Mouse (Mus musculus) naive thymus-derived CD4-positive, alpha-beta T cell, adult 2 months (primary cell): ENCODE measurements around the gene Gps1.
"Not testable (repeated sequence)": the region's sequence is repeated elsewhere in the genome, so short reads cannot be mapped to it uniquely, and the experiment has no call there.

Experiments
- DNase-seq: peaks from one replicate; pipeline ENCODE4 v3.0.0-alpha.2; 2011; ENCODE audit warnings: low read depth

Gene Gps1

DNA sequence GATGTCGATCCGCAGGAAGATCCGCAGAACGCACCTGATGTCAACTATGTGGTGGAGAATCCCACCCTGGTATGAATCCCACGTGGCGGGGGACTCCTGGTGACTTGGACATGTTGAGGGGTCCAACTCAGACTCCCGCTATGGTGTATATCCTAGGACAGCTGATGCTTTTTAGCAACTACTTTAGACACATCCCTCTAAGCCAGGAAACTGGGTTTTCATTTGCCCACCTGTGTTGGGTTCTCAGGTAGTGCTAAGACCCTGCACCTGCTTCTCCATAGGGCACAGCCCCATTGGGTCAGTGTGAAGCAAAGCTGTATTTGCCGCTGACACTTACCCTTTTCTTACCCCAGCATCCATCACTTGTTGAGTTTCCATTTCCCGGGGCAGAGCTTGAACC, 1.1 kb downstream of the Gps1 start:
- DNase-seq = no peak

DNA sequence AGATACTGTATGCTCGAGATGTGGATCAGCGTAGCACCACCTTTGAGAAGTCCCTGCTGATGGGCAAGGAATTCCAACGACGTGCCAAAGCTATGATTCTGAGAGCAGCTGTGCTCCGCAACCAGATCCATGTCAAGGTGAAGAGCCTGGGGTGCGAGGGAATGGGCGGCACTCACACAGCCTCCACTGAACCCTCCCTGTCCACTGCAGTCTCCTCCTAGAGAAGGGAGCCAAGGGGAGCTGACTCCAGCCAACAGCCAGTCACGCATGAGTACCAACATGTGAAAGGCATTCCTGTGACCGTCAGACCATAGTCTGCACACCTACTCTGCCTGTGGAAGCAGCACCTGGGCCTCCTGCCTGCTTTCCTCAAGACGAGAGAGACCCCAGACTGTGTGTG, 4.4 kb downstream of the Gps1 start:
- not testable (repeated sequence) for DNase-seq

DNA sequence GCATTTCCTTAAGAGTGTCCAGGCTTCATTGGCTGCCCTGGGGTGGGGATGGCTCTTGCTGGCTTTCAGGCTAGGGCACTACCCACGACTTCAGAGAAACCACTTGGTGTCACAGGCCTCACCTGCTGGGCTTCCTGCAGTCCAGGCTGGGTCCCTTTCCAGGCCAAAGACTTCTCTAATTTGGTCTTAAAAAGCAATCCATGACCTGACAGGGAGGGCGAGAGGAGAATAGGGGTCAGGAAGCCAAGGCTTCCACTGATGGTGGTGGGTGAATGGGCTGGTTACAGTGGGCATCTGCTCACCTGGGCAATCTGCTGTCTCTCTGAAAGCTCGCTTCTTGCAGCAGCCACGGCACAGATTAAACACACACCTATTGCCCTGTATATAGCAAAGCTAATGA, 5.3 kb downstream of the Gps1 start:
- DNase-seq = no peak

DNA sequence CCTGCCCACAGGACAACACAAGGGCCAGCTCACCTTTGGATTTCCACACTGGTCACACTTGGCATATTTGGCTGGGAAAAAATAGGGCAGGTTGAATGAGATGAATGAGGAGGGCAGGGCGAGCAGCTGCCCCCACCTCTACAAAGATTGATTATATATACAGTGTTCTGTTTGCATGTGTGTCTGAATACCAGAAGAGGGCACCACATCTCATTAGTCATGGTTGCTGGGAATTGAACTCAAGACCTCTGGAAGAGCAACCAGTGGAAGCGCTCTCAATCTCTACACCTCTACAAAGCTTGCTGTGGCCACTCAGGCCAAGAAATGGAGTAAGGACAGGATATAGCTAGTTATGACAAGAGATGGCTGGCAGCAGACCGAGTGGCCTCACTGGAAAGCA, 5.7 kb downstream of the Gps1 start:
- no peak for DNase-seq

DNA sequence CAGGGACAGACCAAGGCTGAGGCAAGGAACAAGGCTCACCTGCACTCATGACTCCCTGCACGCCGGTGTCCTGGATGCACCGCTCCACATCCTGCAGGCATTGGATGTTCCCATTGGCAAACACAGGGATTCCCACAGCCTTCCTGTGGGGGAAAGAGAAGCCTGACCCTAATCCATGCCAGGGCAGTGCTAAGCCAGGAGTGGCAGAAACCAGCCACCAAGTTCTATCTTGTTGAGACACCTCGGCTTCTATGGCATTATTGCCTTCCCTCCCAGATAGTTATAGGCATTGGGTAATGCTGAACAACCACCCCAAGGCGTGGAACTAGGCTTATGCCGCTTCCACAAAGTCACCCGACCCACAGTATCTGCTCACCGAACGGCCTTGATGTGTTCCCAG, 8.6 kb downstream of the Gps1 start:
- DNase-seq = no peak

DNA sequence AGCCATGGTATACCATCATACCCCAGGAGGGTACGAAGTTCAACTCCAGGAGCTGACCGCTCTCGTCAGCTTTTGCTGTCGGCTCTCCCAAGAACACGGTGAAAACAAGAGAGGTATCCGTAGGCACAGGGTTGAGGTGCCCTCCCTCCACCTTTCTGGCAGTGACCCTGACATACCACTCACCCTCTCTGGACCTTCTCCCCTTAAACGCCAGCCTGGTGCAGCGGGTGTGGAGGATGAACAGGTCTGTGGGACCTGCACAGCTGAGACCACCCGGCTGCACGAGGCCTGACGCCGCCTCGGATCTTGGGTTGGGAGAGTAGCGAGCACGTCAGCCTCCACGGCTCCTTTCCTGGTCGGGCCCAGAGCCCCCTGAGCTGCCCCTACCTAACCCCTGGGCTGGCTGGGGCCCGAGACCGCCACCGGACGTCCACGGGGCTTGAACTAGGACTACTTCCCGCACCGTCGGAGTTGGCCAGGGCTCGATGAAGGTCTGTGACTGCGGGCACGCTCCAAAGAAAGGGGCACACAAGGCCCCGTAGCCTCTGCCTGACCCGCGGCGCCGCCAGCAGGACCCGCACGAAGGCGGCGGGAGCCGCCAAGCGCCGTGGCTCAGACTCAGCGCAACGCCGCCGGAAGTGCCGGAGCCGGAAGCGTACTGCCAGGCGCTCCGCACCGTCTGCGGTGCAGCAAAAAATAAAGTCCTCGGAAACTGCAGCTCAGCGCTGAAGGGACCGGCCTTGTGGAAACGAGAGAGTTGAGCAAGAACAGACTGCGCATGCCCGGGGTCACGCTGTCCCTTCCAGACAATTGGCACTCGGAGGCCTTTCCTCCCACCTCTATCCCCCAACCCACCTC, 11.9 kb downstream of the Gps1 start, which contains the start of gene Dus1l:
TSS of gene Dus1l (minus strand) at position 648 of the 858 bp plus-strand sequence.
- DNase-seq = peak; percentile 98

DNA sequence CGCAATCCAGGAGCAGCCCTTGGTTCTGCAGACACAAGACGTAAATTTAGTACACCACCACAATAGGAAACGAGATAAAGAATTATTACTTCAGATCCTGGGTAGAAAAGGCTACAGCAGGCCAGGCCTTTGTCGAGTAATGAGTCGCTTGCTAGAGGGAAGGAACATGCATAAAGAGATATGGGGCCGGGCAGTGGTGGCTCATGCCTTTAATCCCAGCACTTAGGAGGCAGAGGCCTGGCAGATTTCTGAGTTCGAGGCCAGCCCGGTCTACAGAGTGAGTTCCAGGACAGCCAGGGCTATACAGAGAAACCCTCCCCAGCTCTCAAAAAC, 12.5 kb downstream of the Gps1 start:
- DNase-seq = no peak

DNA sequence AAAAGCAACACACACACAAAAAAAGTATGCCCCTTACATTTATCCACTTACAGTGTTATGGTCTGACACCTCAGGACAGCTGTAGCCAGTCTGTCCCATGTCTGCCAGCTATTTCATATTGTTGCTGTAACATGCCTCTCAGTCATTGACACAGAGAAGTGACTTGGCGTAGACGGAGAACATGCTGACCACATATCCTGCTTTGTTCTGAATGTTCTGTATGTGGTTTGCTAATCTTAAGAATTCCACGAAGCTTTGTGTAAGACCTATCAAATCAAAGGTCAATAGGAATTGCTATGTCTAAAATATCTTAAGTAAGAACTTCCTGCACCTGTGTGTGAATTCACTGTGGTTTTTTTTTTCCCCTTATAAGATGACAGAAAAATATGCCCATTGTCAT, 14.2 kb downstream of the Gps1 start:
- DNase-seq = no peak

DNA sequence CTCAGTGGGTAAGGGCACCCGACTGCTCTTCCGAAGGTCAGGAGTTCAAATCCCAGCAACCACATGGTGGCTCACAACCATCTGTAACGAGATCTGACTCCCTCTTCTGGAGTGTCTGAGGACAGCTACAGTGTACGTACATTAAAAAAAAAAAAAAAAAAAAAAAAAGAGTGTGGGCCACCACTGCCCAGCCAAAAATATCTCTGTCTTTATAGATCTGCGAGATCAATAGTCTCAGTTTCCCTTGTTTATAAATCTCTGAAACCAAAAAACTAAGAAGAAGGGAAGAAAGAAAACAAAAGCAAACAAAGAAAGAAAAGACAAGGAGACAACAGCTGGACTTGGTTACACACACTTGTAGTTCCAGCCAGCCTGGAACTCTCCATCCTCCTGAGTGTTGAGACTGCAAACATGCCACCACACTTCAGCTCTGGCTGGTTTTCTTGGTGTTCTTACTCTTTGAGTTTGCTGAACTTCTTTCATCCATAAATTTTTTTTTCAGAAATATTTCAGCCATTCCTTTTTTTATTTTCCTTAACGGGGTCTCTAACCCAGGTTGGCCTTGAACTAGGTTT, 15.3 kb downstream of the Gps1 start:
- no peak for DNase-seq

DNA sequence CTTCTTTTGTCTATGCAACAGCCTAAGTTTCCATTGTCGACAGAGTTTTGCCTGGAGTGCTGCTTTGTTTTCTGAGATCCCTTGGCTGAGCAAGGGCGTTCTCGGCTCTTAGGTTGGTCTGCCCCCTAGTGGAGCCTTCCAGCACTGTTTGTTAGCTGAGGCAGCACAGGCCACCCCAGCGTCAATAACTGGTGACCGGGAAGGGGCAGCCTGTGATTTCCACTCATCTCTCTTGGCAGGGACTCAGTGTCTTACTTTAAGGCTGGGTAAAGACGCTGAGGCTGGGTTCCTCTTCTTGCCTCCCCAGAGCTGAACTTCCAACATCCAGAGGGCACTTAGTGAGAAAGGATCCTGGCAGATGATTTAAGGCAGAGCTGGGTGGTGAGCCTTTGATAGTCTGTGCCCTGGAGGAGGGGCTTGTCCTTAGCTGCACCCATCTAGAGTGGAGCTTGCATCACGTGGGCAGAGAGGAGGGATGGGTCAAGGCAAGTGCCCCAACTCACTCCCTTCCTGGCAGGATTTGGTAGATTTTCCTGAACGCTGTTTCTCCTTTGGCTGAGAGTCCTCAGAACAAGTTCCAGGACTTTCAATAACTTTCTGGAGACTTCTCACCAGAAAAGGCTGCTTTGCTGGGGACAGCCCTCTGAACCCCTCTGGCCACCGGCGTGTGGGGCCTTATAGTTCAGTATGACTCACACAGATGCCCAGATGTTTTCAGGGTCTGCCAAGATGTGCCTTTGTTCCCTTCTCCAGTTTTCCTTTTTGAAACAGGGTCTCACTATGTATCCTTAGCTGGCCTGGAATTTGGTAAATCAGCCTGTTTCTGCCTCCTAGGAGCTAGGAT, 16.2 kb downstream of the Gps1 start:
- peak; percentile 90 for DNase-seq

DNA sequence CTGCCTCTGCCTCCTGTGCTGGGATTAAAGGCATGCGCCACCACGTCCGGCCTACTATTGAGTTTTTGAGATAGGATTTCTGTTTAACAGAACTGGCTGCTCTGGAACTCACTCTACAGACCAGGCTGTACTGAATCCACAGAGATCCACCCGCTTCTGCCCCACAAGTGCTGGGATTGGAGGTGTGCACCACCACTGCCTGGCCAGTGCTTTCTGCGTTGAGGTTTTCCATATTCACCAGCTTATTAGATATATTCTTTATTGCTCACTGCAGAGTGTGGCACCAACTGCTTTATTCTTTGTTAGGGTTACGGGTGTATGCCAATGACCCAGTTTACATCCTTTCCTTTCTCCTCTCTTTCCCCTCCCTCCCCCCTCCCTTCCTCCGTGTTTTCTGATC, 20.2 kb downstream of the Gps1 start:
- DNase-seq = no peak

DNA sequence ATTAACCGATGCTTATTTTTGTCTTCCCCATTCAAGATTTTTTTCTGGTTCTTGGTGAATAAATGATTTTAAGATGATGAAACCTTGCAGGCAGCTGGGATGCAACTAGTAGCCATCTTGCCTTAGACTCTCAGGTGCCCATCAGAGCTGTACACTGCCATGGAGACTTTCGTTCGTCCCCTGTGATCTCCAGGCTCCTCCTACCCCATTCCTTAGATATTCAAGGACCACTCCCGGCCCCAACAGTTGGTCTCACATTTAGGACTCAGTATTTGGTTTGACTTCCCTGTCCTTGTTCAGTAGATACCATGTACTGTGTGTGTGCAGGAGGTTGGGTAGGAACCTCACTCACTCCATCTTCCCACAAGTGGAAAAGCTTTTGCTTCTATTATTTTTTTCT, 20.7 kb downstream of the Gps1 start:
- no peak for DNase-seq

DNA sequence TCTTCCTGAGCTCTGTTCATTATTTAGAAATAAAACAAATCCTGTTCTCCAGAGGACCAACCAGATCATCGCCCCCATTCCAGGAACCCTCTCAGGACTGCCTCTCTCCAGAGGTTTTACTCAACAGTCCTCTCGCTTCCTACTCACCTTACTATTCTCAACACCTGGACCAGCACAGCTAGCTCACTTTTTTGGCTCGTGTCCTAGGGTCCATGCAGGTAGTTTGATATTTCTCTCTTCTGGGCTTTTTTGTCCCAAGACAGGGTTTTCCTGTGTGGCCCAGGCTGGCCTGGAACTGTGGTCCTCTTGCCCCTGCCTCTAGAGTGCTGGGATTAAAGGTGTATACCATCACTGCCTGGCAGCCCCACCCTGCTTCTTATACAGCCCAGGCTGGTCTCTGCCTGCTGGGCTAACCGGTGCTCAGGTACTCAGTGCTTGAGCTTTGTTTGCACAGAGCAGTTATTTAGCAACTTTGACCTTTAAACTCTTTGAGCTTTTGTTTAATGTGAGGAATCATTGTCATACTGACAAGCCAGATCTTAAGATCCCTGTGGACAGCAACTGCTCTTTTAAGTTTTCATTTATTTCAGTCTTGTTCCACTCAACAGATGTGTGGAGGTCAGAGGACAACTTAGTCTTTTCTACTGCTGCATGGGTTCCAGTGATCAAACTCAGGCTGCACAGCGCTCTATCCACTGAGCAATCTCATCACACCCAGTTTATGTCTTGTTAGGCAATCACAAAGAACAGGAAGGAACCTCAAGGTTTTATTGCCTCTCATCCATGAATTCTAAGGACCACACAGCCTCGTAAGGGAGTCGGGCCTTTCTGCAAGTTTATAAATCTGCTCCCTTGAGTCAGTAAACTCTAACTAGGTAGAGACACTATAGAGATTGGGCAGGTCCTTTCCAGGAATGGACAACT, 21.6 kb downstream of the Gps1 start:
- no peak for DNase-seq

DNA sequence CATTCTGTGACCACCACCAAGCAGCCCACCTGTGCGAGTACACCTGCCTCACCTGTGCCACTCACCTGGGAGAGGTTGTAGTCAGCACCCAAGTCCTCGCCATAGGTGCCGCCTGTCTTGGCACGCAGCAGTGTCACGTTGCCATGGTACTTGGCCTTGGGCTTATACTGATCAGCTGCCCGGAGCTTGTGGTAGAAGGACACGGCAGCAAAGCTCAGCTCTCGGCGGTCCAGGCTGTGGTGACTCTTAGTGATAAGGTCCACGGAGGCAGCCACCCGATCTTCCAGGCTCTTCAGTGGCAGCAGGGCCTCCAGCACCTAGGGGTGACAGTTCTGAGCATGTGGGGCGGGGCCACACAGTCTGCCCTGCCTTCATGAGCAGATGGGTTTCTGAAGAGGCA, 23.9 kb downstream of the Gps1 start:
- no peak for DNase-seq

DNA sequence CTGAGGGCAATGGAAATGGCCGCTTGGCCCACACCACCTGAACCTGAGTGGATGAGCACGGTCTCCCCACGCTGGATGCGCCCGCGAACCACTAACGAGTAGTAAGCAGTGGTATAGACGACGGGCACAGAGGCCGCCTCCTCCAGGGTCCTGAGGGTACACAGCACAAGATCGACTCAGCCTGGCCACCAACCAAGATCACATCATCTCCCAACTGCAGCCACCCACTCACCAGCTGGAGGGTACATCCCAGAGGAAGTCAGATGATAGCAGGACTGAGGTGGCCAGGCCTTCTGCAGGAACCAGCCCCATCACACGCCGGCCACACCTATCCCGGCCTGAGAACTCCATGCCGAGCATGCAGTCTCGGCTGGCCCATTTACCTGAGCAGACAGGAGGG, 28.0 kb downstream of the Gps1 start:
- no peak for DNase-seq

DNA sequence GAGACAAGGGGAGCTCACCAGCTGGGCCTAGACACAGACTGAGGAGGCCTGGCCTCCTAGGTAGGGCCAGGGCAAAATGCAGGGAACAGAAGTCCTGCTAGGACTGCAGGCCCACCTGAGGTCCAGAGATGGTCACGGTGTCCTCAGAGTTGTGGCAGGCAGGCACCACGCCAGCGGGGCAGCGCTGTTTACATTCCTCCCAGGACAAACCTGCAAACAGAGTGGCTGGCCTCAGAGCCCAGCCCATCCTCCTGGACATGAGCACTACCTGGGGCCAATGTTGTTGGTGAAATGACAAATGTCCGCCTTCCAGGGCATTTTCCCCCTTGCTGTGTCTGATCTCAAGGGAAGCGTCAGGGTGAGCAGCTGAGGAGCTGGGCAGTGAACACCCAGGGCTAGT, 33.3 kb downstream of the Gps1 start:
- DNase-seq = no peak

DNA sequence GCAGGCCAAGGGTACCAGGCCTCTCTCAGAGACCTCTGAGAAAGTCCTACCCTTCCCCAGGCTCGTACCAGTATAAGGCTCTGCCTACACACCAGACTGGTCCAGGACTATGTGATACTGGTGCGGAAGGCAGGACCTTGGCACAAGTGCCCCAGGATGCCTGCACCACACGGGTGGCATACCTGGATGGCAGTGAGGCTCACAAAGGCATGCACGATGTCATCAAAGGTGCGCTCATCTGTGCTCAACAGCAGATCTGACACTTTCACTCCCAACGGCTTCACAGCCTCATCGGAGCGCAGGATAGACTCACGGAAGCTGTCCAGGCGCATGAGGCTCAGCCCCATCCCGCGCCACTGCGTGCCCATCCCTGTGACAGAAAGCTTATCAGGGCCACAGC, 34.2 kb downstream of the Gps1 start:
- no peak for DNase-seq

DNA sequence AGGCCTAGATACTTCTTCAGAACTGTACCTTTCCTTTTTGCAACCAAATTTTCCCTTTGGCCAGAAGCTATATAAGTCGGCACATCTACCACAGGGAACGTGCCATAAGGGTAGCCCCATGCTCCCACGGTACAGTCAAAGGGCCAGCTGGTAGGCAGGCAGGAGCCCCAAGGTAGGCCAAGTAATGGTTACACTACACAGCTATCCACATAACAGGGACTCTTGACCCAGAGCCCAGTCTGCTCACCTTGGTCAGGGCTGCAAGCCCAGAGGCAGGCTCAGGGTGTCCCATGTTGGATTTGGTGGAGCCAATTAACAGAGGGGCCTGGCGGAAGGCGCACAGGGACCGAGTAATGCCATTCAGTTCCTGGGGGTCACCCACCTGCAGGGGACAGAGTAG, 35.5 kb downstream of the Gps1 start:
- DNase-seq = no peak

DNA sequence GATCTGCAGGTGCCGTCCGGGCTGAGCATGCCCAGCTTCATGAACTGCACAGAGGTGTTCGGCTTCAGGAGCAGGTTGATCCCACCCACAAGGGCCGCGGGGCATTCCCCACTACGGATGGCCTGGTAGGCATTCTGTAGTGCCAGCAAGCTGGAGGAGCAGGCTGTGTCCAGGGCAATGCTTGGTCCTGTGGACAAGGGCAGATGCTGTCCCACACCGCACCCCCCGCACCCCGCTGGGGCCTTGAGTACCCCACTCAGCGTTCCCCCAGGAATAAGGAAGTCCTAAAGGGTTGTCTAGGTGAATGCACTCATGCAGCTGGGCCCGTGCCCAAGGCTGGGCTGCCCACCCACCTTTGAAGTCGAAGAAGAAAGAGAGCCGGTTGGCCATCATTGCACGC, 36.5 kb downstream of the Gps1 start:
- DNase-seq = no peak

DNA sequence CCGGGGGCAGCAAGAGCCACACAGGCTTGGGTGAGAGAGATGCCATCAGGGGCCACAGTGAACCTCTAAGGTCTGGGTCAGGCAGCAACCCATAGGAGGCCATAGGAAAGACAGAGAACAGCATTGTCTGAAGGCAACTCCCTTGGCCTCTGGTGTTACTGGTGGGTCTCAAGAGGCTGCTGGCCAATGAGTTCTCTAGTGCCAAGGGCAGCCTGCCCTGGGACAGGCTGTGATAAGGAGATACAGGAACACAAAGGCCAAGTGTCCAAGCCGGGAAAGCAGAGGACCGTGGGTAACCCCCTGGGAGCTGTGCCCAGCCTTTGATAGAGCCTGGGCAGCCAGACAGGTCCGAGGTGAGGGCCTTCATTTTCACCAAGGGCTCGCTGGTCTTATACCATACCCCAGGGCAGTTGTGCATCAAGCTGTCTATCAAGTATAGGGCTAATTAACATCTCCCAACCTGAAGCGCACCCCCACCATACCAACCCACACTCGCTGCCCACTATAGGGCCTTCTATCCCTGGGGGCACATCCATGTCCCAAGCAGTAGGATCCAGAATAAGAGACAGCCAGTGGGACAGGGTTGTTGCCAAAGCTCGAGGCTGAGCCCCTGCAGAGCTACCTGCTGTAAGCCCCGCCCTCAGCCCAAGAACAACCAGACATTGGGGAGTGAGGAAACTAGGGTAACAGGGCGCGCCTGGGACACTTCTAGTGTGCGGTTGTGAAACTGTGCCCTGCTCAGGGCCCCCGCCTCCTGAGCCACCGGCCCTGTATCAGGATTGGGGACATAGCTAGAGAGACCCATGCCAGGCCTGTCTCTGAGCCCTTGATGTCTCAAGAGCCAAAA, 37.2 kb downstream of the Gps1 start:
- DNase-seq = no peak

DNA sequence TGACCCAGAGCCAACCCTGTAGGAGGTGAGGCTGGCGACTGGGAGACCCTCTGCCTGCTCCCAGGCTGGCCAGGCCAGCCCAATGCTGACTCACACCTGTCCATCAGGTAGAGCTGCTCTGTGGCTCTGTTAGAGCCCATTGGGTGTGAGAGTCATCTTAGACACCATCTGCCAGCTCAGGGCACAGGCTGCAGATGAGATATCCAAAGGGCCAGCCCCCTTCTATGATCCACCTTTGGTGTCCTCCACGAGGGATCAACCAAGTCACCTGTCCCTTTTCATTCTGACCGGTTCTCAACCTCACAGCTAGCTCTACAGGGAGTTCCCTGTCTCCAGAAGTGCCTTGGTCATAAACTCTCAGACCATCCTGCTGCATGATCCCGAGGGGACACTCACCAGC, 38.2 kb downstream of the Gps1 start:
- DNase-seq = no peak
